Mouse (Mus musculus) fat pad, adult 2 months (tissue): ENCODE data around the gene Rere.
"Not testable (repeated sequence)": the region's sequence is repeated elsewhere in the genome, so short reads cannot be mapped to it uniquely, and the experiment has no call there.

Source experiments
- DNase-seq: peaks from one replicate; pipeline ENCODE4 v3.0.0-alpha.2; 2011; ENCODE audit warnings: low read depth, low spot score; ENCODE audit errors: extremely low read depth

The Rere gene

DNA sequence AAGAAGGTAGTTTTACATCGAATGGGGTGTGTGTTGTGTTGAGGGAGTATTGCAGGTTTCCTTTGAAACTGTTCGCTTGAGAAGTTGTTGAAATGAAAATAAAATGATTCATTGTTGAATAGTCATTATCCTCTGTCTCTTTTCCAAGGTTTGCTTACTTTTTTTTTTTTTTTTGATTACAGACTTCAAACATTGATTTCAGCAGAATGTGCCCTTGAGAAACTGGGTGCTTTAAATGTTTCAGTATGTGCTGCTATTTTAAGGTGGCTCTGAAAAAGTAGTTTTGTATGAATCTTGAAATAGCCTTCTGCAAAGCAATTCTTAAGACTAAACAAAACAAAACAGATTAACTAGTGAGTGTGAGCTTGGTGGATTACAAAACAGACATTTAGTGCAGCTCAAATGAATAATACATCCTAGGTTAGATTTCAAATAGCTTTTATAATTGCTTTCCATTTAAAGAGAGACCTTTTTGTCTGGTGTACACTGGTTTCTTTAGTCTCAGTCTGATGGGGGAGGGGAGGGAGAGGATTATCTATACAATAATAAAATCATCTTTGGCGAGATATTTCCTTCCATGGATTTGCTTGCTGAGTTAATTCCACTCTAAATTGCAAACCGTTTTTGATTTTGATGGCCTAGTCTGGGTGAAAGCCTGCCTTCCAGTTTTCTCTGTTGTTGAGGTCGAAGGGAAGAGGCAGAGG lies 1.3 kb downstream of the Rere start:
- DNase-seq = no peak

DNA sequence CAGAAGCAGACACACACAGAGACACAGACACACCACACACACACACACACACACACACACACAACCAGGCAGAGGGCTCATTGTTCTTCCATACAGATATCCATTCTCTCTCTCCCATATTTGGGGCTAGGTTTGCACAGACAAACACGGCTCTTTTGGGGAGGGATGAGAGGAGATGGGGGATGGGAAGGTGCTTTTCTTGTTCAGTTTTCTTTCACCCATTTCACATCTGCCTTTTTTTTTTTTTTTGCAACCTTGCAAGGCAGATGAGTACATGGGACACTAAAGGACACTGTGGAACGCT lies 1.8 kb downstream of the Rere start:
- no peak for DNase-seq

DNA sequence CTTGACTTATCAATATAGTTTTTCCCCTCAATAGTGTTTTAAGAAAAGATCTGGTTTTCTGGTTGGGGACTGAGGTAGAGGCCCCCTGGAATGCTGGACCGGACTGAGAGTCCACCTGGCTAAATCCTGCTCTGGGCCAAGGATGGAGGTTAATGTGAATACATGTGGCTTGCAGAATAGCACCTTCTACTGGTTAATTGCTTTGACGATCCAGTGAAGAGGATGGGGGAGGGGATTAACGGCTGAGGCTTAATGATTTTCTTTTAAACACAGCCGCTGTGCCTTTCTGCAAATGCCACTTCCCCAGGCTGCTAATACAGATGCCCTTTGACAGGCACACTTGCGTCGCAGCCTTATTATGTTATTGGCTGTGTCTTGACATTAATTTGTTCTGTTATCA lies 2.5 kb downstream of the Rere start:
- DNase-seq = no peak

DNA sequence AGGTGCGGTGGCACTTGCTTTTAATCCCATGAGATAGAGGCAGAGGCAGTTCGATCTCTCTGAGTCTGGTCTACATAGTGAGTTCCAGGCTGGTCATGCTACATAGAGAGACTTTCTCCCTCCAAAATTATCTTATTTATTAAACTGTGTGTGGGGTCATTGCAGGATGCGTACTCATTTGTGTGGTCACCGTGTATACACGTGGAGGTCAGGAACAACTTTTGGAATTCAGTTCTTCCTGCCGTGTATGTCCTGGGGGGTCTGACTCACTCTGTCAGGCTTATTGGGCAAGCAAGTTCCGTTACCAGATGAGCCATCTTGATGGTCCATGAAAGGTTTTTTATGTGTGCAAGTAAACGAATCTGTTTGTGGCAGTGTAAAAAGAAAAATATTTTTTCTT lies 5.5 kb downstream of the Rere start:
- no peak for DNase-seq

DNA sequence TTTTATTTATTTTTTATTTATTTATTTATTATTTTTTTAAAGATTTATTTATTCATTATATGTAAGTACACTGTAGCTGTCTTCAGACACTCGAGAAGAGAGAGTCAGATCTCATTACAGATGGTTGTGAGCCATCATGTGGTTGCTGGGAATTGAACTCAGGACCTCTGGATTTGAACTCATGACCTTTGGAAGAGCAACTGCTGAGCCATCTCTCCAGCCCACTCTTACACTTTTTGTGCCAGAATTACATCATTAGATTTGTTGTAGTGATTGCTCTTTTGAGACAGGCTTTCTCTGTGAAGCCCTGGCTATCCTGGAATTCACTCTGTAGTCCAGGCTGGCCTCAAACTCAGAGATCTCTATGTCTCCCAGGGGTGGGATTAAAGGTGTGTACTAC lies 6.0 kb downstream of the Rere start:
- DNase-seq = not testable (repeated sequence)

DNA sequence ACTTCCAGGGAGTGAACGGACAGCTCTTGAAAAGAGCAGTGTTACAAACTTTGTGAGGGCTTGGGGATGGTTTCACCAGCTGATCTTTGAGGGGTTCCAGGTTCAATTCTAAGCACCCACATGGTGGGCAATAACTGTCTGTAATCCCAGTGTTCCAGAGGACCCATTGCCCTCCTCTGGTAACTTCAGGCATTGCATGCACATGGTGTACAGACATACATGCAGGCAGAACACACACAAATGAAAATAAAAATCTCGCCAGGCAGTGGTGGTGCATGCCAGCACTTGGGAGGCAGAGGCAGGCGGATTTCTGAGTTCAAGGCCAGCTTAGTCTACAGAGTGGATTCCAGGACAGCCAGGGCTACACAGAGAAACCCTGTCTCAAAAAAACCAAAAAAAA lies 10.5 kb downstream of the Rere start:
- DNase-seq = no peak

DNA sequence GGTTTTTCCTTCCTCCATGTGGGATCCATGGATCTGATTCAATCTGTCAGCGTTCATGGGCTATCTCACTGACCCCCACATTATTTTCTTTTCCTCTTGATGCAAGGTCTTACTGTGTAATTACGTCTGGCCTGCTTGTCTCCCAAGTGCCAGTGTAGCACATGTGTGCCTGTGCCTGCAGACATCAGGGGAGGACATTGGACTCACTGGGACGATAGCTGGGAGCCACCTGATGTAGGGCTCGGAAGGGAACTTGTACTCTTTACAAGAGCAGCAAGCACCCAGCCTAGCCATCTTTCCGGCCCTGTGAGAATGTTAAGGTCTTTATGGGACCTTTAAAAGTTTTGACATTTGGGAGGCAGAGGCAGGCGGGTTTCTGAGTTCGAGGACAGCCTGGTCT lies 13.4 kb downstream of the Rere start:
- DNase-seq = no peak

DNA sequence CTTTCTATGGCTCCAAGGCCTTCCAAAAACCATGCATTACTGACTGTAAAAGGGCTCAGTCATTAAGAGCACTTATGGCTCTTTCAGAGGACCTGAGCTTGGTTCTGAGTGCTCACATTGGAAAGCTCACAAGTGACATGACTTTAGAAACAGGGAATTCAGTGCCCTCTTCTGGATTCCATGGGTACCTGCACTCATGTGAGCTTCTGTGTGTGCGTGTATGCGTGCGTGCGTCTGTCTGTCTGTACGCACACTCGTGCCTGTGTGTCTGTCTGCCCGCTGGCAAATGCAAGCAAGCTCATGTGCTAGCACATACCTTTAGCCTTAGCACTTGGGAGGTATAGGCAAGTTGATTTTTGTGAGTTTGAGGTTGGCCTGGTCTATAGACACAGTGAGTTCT lies 14.5 kb downstream of the Rere start:
- no peak for DNase-seq

DNA sequence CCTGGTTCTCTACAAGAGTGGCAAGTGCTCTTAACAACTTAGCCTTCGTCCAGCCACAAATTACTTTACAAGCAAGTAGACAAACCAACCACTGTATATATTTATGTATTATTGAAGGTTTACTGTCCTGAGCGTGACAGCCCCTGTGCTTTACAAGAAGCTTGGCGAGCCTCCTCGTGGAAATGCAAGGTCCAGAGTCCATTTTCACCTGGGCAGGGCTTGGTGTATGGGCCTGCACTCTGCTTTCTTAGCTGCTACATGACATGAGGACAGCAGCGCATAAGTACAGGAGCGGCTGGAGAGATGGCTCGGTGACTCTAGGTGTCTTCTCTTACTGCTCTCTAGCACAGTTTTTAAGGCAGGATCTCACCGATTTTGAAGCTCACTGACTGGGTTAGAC lies 21.3 kb downstream of the Rere start:
- DNase-seq = no peak

DNA sequence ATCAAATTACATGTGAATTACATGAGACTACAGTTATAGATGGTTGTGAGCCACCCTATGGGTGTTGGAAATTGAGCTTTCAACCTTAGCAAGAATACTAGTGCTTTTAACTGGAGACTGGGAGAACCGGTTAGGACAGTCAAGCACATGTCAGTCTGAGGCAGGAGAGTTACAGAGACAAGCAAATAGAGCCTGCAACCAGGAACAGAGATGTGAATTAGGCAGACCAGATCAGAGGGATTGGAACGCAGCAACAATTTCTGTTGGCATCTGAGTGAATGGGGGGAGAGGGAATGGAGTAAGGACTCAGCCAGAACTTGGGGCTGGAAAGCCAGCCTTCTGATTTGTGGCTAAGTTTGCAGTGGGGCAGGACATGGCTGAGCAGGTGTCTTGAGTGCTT lies 25.3 kb downstream of the Rere start:
- DNase-seq = no peak

DNA sequence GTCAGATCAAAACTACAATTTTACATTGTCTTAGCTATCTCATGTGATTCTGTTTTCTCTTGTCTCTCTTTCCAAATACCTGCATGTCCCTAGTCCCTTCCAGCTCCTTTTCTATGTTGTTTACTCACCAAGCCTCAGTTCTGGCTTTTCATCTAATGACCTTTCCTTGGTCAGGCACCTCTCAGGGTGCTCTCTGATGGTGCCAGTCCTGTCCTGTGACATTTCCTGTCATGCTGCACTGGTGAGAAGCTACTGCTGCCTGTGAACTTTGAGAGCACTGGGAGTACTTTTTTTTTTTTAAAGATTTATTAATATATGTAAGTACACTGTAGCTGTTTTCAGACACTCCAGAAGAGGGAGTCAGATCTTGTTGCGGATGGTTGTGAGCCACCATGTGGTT lies 25.8 kb downstream of the Rere start:
- DNase-seq = no peak

DNA sequence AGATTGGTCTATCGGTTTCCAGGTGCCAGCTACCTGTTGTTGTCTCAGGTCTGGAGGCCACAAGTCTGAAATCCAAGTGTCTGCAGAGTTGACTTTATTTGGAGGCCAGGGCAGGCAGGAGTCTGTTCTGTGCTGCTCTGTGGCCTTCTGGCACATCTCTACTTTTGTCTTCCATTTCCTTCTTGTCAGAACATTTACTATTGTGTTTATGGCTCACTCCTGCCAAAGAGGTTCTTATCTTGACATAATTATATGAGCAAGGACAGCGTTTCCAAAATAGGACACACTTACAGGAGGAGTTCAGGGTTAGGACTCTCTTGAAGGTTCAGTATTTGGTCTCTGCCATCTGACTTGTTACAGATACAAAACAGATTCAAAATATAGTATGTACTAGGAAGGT lies 30.0 kb downstream of the Rere start:
- DNase-seq = no peak

DNA sequence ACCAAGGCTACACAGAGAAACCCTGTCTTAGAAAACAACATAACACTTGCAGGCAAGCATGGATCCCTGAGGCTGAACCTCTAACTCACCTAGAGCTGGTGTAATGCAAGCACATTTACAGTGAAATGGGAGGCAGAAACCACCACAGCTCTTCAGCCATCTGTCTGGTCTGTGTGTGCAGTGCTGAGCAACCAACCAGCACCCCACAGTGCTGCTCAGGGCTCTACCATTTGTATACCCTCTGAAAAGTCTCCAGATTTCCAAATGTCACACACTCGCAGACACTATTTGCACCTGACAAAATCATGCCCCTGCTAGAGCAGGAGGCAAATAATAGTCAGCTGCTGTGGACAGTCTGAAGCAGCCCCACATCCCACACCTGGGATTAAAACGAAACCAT lies 31.2 kb downstream of the Rere start:
- DNase-seq = no peak

DNA sequence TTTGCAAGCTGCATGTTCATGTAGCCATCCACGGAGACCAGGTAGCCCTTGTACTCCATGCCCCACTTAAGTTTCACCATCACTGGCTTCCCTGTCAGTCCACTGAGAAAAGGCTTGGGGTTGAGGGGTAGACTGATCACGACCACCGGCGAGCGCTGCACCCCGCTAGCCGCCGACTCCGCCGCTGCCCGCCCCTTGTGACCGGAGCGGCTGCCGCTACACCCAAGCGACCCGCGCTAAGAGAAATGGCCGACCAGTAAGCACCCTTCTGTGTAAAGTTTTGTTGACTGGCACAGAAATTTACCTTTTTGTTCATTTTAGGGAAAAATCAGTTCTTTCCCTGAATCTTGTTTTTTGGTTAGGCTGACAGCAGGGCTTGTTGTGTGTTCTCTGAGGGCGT lies 33.9 kb downstream of the Rere start:
- no peak for DNase-seq

DNA sequence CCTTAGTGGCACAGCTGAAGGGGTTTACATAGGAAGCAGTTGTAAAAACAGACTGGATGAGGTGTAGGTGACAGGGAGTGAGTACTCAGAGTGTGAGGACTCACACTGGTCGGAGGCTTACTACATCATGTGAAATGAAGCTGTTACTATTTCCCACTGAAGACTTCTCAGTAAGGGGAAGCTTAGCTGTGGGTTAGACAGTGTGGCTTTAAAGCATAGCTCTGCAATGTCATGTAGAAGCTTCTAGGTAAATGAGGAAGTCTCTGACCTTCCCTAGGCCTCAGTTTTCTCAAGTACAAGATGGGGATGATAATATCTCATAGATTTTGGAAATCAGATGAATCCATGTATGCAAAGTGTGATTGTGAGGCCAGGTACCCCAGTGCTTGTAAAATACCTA lies 35.1 kb downstream of the Rere start:
- no peak for DNase-seq

DNA sequence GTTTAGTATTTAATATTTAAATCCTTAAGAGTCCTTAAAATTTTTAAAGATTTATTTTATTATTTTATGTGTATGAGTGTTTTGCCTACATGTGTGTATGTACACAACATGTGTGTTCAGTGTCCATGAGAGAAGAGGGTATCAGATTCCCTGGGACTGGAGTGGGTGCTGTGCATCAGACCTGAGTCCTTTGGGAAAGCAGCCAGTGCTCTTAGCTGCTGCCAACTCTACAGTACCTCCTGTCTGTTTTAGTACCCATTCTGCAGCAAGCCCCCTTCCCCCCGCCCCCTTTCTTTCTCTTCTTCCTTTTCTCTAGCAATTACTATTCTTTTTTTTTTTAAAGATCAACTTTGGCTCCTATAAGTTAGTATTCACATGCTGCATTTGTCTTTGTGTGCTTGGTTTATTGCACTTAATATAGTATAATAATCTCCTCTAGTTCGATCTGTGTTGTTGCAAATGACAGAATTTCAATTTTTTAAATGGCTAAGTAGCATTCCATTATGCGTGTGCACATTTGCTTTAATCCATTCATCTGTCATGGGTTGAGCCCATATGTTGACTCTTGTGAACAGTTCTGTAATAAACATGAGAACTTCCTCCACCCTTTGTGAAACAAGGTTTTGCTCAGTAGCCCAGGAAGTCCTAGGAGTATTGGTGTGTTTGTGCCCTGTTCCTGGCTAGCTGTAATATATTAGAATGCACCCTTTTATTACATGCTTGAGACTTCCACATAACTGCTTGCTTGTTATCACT lies 43.8 kb downstream of the Rere start:
- DNase-seq = no peak

DNA sequence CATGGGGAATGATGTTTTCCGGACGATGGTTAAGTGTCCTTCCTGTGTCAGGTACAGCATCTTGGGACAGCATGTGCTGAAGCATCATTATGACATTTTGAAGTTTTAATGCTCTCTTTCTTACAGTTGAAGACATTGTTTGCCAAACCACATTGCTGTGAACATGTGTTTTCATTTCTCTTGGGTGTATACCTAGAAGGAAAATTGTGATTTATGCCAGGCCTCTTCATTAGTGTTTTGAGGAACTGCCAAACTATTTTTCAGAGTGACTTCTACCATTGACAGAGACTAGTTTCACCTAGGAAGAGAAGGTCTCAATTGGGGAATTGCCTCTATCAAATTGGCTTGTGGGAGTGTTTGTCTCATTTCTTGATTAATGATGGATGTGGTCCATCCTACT lies 44.6 kb downstream of the Rere start:
- DNase-seq = no peak

DNA sequence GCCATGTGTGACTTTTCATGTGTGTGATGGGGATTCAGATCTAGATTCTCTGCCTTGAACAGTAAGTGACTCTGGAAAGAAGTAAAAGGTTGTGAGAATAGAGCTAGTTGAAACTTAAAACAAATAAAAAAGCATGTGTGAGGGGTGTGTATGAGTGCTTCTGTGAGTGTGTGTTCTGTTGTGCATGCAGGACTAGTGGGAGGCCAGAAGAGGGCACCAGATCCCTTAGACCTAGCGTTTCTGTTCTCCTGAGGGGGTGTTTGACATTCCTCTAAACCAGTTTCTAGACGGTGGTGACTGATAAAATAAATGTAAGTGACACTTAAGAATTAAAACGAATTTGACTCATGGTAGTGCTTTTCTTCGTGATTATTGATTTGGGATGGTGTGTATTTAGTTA lies 46.0 kb downstream of the Rere start:
- DNase-seq = no peak

DNA sequence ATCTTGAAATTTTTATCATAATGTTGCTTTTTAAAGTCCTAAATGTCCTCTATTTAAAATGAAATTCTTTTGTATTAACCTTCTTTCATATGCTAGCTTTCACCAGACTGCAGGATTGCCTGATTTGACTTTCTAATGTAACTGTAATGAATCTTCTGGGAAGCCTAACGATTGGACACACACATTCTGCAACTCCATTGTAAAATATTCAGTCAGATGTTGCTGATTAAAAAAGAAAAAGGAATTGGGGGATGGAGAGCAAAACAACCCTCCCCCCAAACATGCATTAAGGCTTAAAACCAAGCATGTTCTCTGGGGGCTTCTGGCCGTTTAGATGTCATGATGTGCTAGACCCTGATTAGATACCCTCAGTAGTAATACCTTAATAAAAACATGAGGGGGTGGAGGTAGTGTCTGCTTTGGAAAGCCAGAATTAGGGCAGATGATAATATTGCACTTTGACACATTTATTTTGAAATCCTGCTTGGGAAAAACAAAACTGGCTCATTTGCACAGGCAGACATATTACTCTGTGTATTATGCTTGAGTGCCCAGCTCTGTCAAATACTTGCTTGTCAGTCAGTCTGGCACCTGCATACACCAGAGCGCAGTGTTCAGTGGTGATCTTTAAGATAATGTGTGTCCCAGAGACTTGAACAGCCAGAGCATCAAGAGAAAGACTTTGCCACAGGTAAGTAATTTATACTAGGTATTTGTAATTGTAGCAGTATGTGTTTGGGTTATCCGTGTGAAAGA lies 52.7 kb downstream of the Rere start:
- no peak for DNase-seq

DNA sequence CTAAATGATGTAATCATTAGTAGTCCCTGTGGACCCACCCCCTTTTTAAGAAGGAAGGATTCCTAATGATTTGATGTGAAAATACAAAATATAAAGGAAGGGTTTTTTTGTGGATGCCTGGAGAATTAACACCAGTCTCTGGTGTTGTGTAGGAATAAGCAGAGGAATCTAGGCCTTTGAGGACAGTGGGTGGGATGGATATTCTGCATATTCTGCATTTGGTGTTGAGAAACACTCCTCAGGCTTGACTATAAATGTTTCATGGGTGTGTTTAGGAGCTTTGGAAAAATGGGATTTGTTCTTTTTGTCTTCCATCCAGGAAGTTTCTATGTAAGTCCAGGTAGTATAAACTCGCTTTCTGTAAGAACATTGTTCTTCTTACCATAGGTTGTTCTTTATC lies 55.8 kb downstream of the Rere start:
- no peak for DNase-seq

DNA sequence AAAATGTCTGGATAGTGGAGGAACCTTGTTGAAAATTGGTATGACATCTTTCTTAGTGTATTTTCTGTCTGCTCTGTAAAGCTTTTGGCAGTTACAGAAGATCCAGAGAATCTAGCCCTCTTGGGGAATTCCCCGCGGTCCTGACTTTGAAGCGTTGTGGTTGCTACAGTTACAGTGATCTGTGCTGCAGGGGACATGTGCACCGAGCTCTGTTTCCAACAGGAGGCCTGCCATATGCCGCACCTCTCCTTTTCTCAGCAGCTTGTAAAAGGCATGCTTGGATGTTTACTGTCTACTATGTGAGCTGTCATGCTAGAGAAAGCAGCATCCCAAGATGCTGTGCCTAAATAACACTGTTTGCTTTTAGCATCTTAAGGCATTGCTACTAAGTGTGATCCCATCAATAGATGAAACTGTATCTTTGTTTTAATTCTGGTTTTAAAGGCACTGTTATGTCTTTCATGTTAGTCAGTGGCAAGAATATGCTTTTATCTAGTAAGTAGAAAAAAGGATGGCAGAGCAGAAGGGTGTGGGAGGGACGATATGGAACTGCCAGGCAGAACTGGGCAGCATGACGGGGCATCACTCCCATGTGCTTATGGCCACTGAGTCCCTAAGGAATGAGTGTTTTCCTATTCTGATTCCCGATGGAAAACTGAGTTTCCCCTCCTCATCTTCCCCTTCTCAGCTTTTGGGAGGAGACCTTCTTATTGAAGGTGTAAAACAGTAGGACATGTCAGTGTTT lies 57.6 kb downstream of the Rere start:
- DNase-seq = no peak
